Mouse (Mus musculus): ENCODE measurements at regions not wholly inside any gene's neighbourhood (a gene's known extent, or its start where the extent isn't known, plus 50 kb on each side); places are given as distances from the start of the nearest gene placed in this dataset.
"Not testable (repeated sequence)": the region's sequence is repeated elsewhere in the genome, so short reads cannot be mapped to it uniquely, and the experiment has no call there.

DNA sequence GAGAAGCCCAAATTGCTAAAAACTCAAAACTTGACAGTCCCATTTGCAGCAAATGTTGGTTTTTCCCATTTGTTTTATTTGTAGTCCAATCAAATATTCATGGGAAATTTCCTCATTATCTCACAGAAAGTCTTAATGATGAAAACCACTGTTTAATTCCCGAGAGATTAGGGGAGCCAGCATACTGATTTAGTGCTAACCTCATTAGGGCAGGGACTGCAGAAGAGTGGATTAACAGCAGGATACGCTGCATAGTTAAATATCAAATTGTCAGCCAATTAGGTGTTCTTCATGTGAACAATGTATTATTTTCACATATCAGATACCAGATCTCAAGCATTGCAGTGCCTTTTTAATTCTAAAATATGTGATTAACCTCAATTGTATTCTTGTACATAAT, 264.0 kb upstream of the 4933412E24Rik start:
- in situ Hi-C loops (cut with MboI; ENCODE audit: low pct_ligation_motif_present, low pct_unique_long_range_greater_than_20kb, low sequenced_read_pairs) (no loop called here), dilution Hi-C loops (cut with MboI; ENCODE audit: extremely low pct_ligation_motif_present, extremely low pct_unique_long_range_greater_than_20kb, low sequenced_read_pairs) (no loop called here)
- no peak overlapping the region for H3K9ac ChIP-seq (ENCODE audit: insufficient read depth, low read depth)
- no peaks in the 10 kb centered on the region for H3K27me3 ChIP-seq (replicated peaks)
- no peak overlapping the region for H3K27ac ChIP-seq (ENCODE audit: insufficient read depth, low read depth)
- no peak overlapping the region for H3K4me2 ChIP-seq (ENCODE audit: insufficient read depth, low read depth, poor library complexity, severe bottlenecking)
- no peaks in the 10 kb centered on the region for H3K79me2 ChIP-seq (replicated peaks; ENCODE audit: control insufficient read depth, extremely low read depth, insufficient read depth, poor library complexity, severe bottlenecking)
- H3K4me1 ChIP-seq (ENCODE audit: control insufficient read depth in 1 of 2, insufficient read depth in 2 of 2) = 0 out of 4 replicates have a peak, but pooled peaks cover 0 to 3% of the 10 kb centered on the region in 2 experiments
- no peaks in the 10 kb centered on the region for H3K9me3 ChIP-seq (replicated peaks; ENCODE audit: low read length)
- DNase-seq (ENCODE audit: extremely low read depth) = no peak
- H3K4me3 ChIP-seq (replicated peaks in 1 of 3; ENCODE audit: low read depth in 2 of 3, low read length in 2 of 3, poor library complexity in 1 of 3) = no peak overlapping the region
- no peaks in the 10 kb centered on the region for H3K36me3 ChIP-seq (replicated peaks in 1 of 2; ENCODE audit: control insufficient read depth in 1 of 2, insufficient read depth in 1 of 2, low read length in 1 of 2)
- TF ChIP-seq SIN3A (IDR thresholded peaks at IDR 0.05; ENCODE audit: low read length) (no peak), POLR2A (IDR thresholded peaks at IDR 0.05; ENCODE audit: low read depth, low read length) (no peak), UBTF (IDR thresholded peaks at IDR 0.05; ENCODE audit: low read depth, low read length) (no peak), MEF2A (IDR thresholded peaks at IDR 0.05; ENCODE audit: borderline replicate concordance, low read depth, low read length) (no peak), MAX (IDR thresholded peaks at IDR 0.05; ENCODE audit: low read length) (no peak), IRF4 (IDR thresholded peaks at IDR 0.05; ENCODE audit: low read depth, low read length) (no peak), MAFK (IDR thresholded peaks at IDR 0.05; ENCODE audit: insufficient replicate concordance, low read length) (no peak), KAT2A (IDR thresholded peaks at IDR 0.05; ENCODE audit: insufficient replicate concordance, low read length) (no peak), MXI1 (IDR thresholded peaks at IDR 0.05; ENCODE audit: low read depth, low read length) (no peak), ZMIZ1 (IDR thresholded peaks at IDR 0.05; ENCODE audit: low read depth, low read length) (no peak), JUN (IDR thresholded peaks at IDR 0.05; ENCODE audit: insufficient read depth, low read depth, low read length) (no peak), RAD21 (IDR thresholded peaks at IDR 0.05; ENCODE audit: low read depth, low read length) (no peak), USF2 (conservative IDR thresholded peaks at IDR 0.05; ENCODE audit: low read depth, low read length) (no peak), BHLHE40 (IDR thresholded peaks at IDR 0.05; ENCODE audit: low read depth, low read length) (no peak), RCOR1 (conservative IDR thresholded peaks at IDR 0.05; ENCODE audit: low read depth, low read length) (no peak), E2F4 (IDR thresholded peaks at IDR 0.05; ENCODE audit: insufficient replicate concordance, low read depth, low read length) (no peak)

DNA sequence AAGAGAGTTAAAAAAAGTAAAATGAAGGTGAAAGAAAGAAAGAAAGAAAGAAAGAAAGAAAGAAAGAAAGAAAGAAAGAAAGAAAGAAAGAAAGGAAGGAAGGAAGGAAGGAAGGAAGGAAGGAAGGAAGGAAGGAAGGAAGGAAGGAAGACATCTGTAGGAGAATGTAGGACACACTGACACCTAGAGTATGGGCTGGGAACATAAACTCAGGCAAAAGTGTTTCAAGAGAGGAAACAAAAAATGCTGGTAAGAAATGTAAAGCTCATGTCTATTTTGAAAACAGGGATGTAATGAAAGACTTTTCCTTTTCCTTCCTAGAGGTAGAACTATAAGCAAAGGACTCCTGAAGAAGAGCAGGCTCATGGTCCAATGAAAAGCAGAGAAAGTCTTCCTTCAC, 237.2 kb upstream of the 4933412E24Rik start:
- H3K4me2 ChIP-seq (ENCODE audit: insufficient read depth, low read depth, poor library complexity, severe bottlenecking); H3K9me3 ChIP-seq (replicated peaks; ENCODE audit: low read length); H3K27ac ChIP-seq (ENCODE audit: insufficient read depth, low read depth); H3K79me2 ChIP-seq (replicated peaks; ENCODE audit: control insufficient read depth, extremely low read depth, insufficient read depth, poor library complexity, severe bottlenecking); H3K4me1 ChIP-seq (ENCODE audit: control insufficient read depth in 1 of 2, insufficient read depth in 2 of 2); DNase-seq (ENCODE audit: extremely low read depth); H3K27me3 ChIP-seq (replicated peaks); H3K9ac ChIP-seq (ENCODE audit: insufficient read depth, low read depth); dilution Hi-C loops (cut with MboI; ENCODE audit: extremely low pct_ligation_motif_present, extremely low pct_unique_long_range_greater_than_20kb, low sequenced_read_pairs); H3K4me3 ChIP-seq (replicated peaks in 1 of 3; ENCODE audit: low read depth in 2 of 3, low read length in 2 of 3, poor library complexity in 1 of 3); H3K36me3 ChIP-seq (replicated peaks in 1 of 2; ENCODE audit: control insufficient read depth in 1 of 2, insufficient read depth in 1 of 2, low read length in 1 of 2): not testable (repeated sequence)
- TF ChIP-seq SMC3 (IDR thresholded peaks at IDR 0.05; ENCODE audit: low read depth, low read length) (peak; percentile 41), RAD21 (IDR thresholded peaks at IDR 0.05; ENCODE audit: low read depth, low read length) (peak; percentile 49), CTCF (conservative IDR thresholded peaks at IDR 0.05 in 1 of 2, IDR thresholded peaks at IDR 0.05 in 1 of 2; ENCODE audit: low read depth in 2 of 2, low read length in 2 of 2) (peak in 1 of 2 experiments; percentile 53; a peak in 2 of 4 replicates)
- in situ Hi-C loops (cut with MboI; ENCODE audit: low pct_ligation_motif_present, low pct_unique_long_range_greater_than_20kb, low sequenced_read_pairs) = loop anchor here (25.0 kb wide), 1 partner anchor 366 kb away; no protein-coding TSS in a partner anchor
